Mouse (Mus musculus) neural tube, embryonic 13.5 days (tissue): ENCODE results near the gene Fgfbp1. TPM values are rescaled to one million over a fixed set of nuclear protein-coding genes. Genes with fewer than 3 reads are reported as not detected.

Experiments
- ATAC-seq: fragments of 200-750 bp; cut with Nextera tagmentation; 2 replicates; pipeline ENCODE4 v1.8.0; 2017; ENCODE audit warnings: low read depth, mild to moderate bottlenecking, moderate TSS enrichment, moderate library complexity
- H3K27ac ChIP-seq: fragments of 300-500 bp; sonication (generic); replicated peaks from 2 replicates; pipeline ENCODE4 v1.5.1; 2015; ENCODE audit warnings: moderate library complexity, mild to moderate bottlenecking, inconsistent platforms
- H3K27me3 ChIP-seq: fragments of 300-500 bp; sonication (generic); 2 replicates; pipeline ENCODE4 v1.6.1; 2015; ENCODE audit warnings: mild to moderate bottlenecking, inconsistent platforms
- H3K36me3 ChIP-seq: fragments of 300-500 bp; sonication (generic); 2 replicates; pipeline ENCODE4 v1.6.1; 2015; ENCODE audit warnings: mild to moderate bottlenecking, inconsistent platforms
- H3K4me1 ChIP-seq: fragments of 300-500 bp; sonication (generic); replicated peaks from 2 replicates; pipeline ENCODE4 v1.6.1; 2015; ENCODE audit warnings: inconsistent platforms
- H3K4me2 ChIP-seq: fragments of 300-500 bp; sonication (generic); 2 replicates; pipeline ENCODE4 v1.6.1; 2015; ENCODE audit warnings: inconsistent platforms, mild to moderate bottlenecking, moderate library complexity
- H3K4me3 ChIP-seq: fragments of 300-500 bp; sonication (generic); 2 replicates; pipeline ENCODE4 v1.5.1; 2015; ENCODE audit warnings: mild to moderate bottlenecking, inconsistent platforms
- H3K9ac ChIP-seq: fragments of 300-500 bp; sonication (generic); 2 replicates; pipeline ENCODE4 v1.6.1; 2015; ENCODE audit warnings: moderate library complexity, mild to moderate bottlenecking, inconsistent platforms
- H3K9me3 ChIP-seq: fragments of 300-500 bp; sonication (generic); 2 replicates; pipeline ENCODE4 v1.6.1; 2016; ENCODE audit warnings: inconsistent platforms
- WGBS: fragments of 180-500 bp; shearing (Covaris S2); methylation state at CpG from one replicate; pipeline ENCODE4 v1.1.7; 2015; 5-methylcytosine and 5-hydroxymethylcytosine counted together
- polyA plus RNA-seq: library from polyadenylated mRNA; unstranded; fragments of >200 nt; fragmentation: Nextera tagmentation; extraction: Ambion mirVana; gene quantifications from 2 replicates; pipeline ENCODE4 v1.2.1, GENCODE M21; 2015

The Fgfbp1 gene
- polyA plus RNA-seq, 1 experiment from 2014 or later = 4.8 TPM

- ATAC-seq = no peak
- WGBS = 82% methylated on average over 2 of the region's 2 CpGs
- Histone ChIP-seq H3K4me3 (no peak overlapping the region), H3K27ac (no peak overlapping the region), H3K36me3 (no peaks in the 10 kb centered on the region), H3K4me2 (no peak overlapping the region), H3K27me3 (no peaks in the 10 kb centered on the region), H3K9me3 (no peaks in the 10 kb centered on the region), H3K4me1 (no peaks in the 10 kb centered on the region), H3K9ac (no peak overlapping the region)
Observed at GRCm38 (mm10) chr5:43971156-43971555, 10.4 kb downstream of the Fgfbp1 start.

DNA sequence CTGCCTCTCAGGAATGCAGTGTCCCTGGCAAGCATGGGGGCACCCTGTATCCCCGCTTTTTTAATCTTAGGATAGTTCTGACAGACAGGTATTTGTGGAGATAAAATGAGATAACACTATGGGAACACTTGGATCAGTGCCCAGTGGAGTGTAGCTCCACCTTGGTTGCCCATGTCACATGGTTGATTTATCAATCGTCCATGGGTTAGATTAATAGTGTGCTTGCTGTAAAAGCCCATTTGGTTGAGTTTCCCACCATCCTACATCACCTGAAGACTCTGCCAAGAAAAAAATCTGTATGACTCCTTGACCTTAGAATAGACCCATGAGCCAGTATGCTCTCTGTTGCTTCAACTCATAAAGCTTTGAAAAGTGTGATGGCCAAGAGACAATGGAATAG lies 11.0 kb downstream of the Fgfbp1 start:
- H3K9ac ChIP-seq = no peak overlapping the region
- no peak for ATAC-seq
- no peaks in the 10 kb centered on the region for H3K36me3 ChIP-seq
- no peak overlapping the region for H3K4me3 ChIP-seq
- no peak overlapping the region for H3K4me2 ChIP-seq
- 78% methylated on average over 2 of the region's 2 CpGs for WGBS
- no peaks in the 10 kb centered on the region for H3K27me3 ChIP-seq
- no peaks in the 10 kb centered on the region for H3K9me3 ChIP-seq
- H3K27ac ChIP-seq = no peak overlapping the region
- no peaks in the 10 kb centered on the region for H3K4me1 ChIP-seq

- WGBS = 45% methylated on average over 2 of the region's 2 CpGs
- Histone ChIP-seq H3K27ac (no peak overlapping the region), H3K4me1 (no peaks in the 10 kb centered on the region), H3K9me3 (no peaks in the 10 kb centered on the region), H3K4me2 (no peak overlapping the region), H3K27me3 (no peaks in the 10 kb centered on the region), H3K4me3 (no peak overlapping the region), H3K36me3 (no peaks in the 10 kb centered on the region), H3K9ac (no peak overlapping the region)
- no peak for ATAC-seq
Observed at GRCm38 (mm10) chr5:43968634-43969033, 12.9 kb downstream of the Fgfbp1 start.

DNA sequence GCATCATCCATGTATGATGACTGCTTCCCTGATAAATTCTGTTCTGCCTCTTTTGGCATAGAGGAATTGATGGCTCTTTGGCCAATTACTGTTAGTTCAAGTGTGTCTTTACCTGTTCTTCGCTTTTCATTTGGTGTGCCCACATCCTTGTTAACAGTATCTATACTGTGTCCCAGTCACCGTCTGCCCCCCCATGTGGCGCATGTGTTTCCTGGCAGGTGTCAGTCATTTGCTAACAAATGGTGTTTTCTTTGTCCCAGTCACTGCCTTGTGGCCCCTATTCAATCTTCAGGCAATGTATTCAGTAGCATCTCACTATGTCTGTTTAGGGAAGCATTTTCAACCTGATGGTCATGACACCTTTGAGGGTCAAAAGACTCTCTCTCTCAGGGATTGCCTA lies 20.5 kb downstream of the Fgfbp1 start:
- Histone ChIP-seq H3K4me3 (no peak overlapping the region), H3K27ac (no peak overlapping the region), H3K36me3 (no peaks in the 10 kb centered on the region), H3K4me2 (no peak overlapping the region), H3K9ac (no peak overlapping the region), H3K27me3 (no peaks in the 10 kb centered on the region), H3K4me1 (no peaks in the 10 kb centered on the region), H3K9me3 (no peaks in the 10 kb centered on the region)
- ATAC-seq = no peak
- 92% methylated on average over 3 of the region's 3 CpGs for WGBS

DNA sequence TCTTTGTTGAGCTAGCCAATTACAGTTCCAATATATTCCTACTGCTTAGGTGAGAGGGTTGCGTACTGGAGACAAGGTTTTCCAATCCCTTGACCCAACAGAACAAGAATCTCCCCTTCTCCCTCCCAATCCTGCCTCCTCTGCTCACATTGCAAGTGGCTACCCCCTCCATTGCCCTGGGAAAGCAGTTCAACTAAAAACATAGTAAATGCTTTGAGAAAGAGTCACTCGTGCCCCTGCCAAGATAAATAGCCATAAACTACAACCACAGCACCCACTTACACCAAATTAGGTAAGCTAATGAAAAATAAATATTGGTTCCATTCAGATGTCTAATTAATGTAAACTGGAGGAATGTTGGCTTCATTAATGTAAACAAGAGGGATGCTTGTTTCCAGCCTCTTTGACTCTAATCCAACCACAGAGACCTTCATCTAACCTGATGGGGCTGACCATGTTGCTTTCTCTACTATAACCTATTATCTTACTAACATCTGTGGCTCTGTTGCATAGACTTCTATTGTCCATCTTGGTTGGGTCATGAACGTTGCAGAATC lies 21.6 kb downstream of the Fgfbp1 start:
- no peaks in the 10 kb centered on the region for H3K36me3 ChIP-seq
- no peak overlapping the region for H3K4me3 ChIP-seq
- no peak overlapping the region for H3K27ac ChIP-seq
- no peaks in the 10 kb centered on the region for H3K4me1 ChIP-seq
- H3K9me3 ChIP-seq = no peaks in the 10 kb centered on the region
- no peak for ATAC-seq
- H3K27me3 ChIP-seq = no peaks in the 10 kb centered on the region
- WGBS = 75% methylated on average over 3 of the region's 3 CpGs
- H3K4me2 ChIP-seq = no peak overlapping the region
- no peak overlapping the region for H3K9ac ChIP-seq

DNA sequence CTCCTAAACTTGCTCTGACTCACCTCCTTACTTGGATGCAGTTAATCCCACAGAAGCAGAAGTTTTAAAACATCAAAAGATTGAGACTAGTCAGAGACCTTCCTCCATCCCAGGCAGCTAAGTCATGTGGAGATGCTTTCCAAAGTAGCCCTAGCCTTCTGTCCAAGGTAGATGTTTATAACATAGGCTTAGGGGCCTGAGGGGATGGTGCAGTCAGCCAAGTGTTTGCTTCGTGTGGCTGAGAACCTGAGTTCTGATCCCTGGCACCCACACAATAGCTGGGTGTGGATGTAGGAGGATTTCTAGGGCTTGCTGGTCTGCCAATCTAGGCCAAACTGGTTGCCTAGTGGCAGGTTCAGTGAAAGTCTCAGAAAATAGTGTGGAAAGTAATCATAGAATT lies 28.3 kb downstream of the Fgfbp1 start:
- H3K27me3 ChIP-seq = peaks cover 2% of the 10 kb centered on the region; the same call in 1 of the 2 replicates
- no peak overlapping the region for H3K9ac ChIP-seq
- no peak overlapping the region for H3K4me2 ChIP-seq
- H3K36me3 ChIP-seq = no peaks in the 10 kb centered on the region
- peaks cover 10% of the 10 kb centered on the region for H3K4me1 ChIP-seq
- WGBS = 77% methylated on average over 1 of the region's 1 CpGs
- no peaks in the 10 kb centered on the region for H3K9me3 ChIP-seq
- ATAC-seq = no peak
- no peak overlapping the region for H3K27ac ChIP-seq
- no peak overlapping the region for H3K4me3 ChIP-seq

- peaks cover 3% of the 10 kb centered on the region; the same call in 1 of the 2 replicates for H3K27me3 ChIP-seq
- WGBS = 8% methylated on average over 8 of the region's 8 CpGs
- ATAC-seq = peak; percentile 71
- 0 out of 2 replicates have a peak overlapping the region, but pooled peaks have one; percentile 23 for H3K27ac ChIP-seq
- H3K36me3 ChIP-seq = no peaks in the 10 kb centered on the region
- H3K4me3 ChIP-seq = peak overlapping the region; percentile 35; the same call in 1 of the 2 replicates
- no peak overlapping the region; the same call in 1 of the 2 replicates for H3K9ac ChIP-seq
- peak overlapping the region; percentile 70 for H3K4me2 ChIP-seq
- H3K4me1 ChIP-seq = peaks cover 19% of the 10 kb centered on the region
- no peaks in the 10 kb centered on the region for H3K9me3 ChIP-seq
Observed at GRCm38 (mm10) chr5:43948748-43949275, 32.8 kb downstream of the Fgfbp1 start.

DNA sequence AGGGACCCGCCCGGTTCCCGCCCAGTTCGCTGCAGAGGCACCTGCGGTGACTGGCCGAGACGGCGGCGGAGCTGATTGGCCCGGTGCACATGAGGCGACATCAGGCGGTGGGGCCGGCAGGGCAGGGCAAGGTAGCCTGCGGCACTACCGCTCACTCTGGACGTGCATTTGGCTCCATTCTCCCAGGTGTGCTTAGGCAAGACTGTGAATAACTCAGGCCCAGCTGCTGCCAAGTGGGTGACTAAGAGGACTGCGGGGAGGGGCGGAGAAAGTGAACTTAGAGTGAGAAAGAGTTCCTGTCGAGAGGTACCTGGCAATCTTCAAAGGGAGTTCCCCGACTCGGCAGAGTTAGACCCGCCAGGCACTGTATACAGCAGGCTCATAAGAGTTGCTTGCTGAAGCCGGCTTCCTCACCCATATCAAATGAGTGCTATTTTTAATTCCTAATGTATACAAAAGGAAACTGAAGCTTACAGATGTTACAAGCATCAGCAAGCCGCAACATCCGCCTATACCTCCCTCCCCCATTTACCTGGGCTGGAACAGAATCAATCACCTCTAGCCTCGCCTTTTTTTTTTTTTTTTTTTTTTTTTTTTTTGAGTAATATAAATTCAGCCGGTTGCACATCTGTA lies 33.4 kb downstream of the Fgfbp1 start:
- H3K27ac ChIP-seq = no peak overlapping the region
- H3K4me1 ChIP-seq = peaks cover 19% of the 10 kb centered on the region
- peak; percentile 85 for ATAC-seq
- H3K9me3 ChIP-seq = no peaks in the 10 kb centered on the region
- H3K9ac ChIP-seq = peak overlapping the region; percentile 22; the same call in 1 of the 2 replicates
- peaks cover 3% of the 10 kb centered on the region; the same call in 1 of the 2 replicates for H3K27me3 ChIP-seq
- 3% methylated on average over 27 of the region's 27 CpGs for WGBS
- H3K4me3 ChIP-seq = peak overlapping the region; percentile 35
- peak overlapping the region; percentile 70 for H3K4me2 ChIP-seq
- H3K36me3 ChIP-seq = no peaks in the 10 kb centered on the region

GRCm38 (mm10) chr5:43947330-43947977 lies 34.1 kb downstream of the Fgfbp1 start:
- peak overlapping the region; percentile 22; the same call in 1 of the 2 replicates for H3K9ac ChIP-seq
- H3K4me2 ChIP-seq = peak overlapping the region; percentile 70
- no peak overlapping the region for H3K27ac ChIP-seq
- H3K4me1 ChIP-seq = peaks cover 19% of the 10 kb centered on the region
- peaks cover 3% of the 10 kb centered on the region; the same call in 1 of the 2 replicates for H3K27me3 ChIP-seq
- 37% methylated on average over 9 of the region's 9 CpGs for WGBS
- ATAC-seq = no peak; the same call in 1 of the 2 replicates
- peak overlapping the region; percentile 35 for H3K4me3 ChIP-seq
- H3K9me3 ChIP-seq = no peaks in the 10 kb centered on the region
- no peaks in the 10 kb centered on the region for H3K36me3 ChIP-seq

GRCm38 (mm10) chr5:43933269-43933668 lies 48.3 kb downstream of the Fgfbp1 start:
- Histone ChIP-seq H3K9me3 (no peaks in the 10 kb centered on the region), H3K4me1 (no peaks in the 10 kb centered on the region), H3K36me3 (no peaks in the 10 kb centered on the region), H3K27me3 (no peaks in the 10 kb centered on the region), H3K4me3 (no peak overlapping the region), H3K27ac (no peak overlapping the region), H3K9ac (no peak overlapping the region), H3K4me2 (no peak overlapping the region)
- 52% methylated on average over 2 of the region's 2 CpGs for WGBS
- ATAC-seq = no peak
